Mouse (Mus musculus) neural tube, embryonic 12.5 days (tissue): ENCODE results near the gene Arid1b. TPM values are rescaled to one million over a fixed set of nuclear protein-coding genes. Genes with fewer than 3 reads are reported as not detected.
A peak's percentile ranks its signal among the peaks of the same experiment; 100 is the strongest.

Experiments used
- ATAC-seq: fragments of 200-750 bp; cut with Nextera tagmentation; 2 replicates; pipeline ENCODE4 v1.8.0; 2017; ENCODE audit warnings: low read depth, mild to moderate bottlenecking, moderate TSS enrichment, moderate library complexity; ENCODE audit not compliant: low FRiP score
- H3K27ac ChIP-seq: fragments of 300-500 bp; sonication (generic); 2 replicates; pipeline ENCODE4 v1.5.1; 2016
- H3K27me3 ChIP-seq: fragments of 300-500 bp; sonication (generic); replicated peaks from 2 replicates; pipeline ENCODE4 v1.6.1; 2016; ENCODE audit warnings: mild to moderate bottlenecking
- H3K36me3 ChIP-seq: fragments of 300-500 bp; sonication (generic); 2 replicates; pipeline ENCODE4 v1.6.1; 2016; ENCODE audit warnings: mild to moderate bottlenecking
- H3K4me1 ChIP-seq: fragments of 300-500 bp; sonication (generic); 2 replicates; pipeline ENCODE4 v1.6.1; 2016
- H3K4me2 ChIP-seq: fragments of 300-500 bp; sonication (generic); replicated peaks from 2 replicates; pipeline ENCODE4 v1.6.1; 2016; ENCODE audit warnings: mild to moderate bottlenecking
- H3K4me3 ChIP-seq: fragments of 300-500 bp; sonication (generic); 2 replicates; pipeline ENCODE4 v1.5.1; 2016
- H3K9ac ChIP-seq: fragments of 300-500 bp; sonication (generic); 2 replicates; pipeline ENCODE4 v1.6.1; 2016; ENCODE audit warnings: mild to moderate bottlenecking
- H3K9me3 ChIP-seq: fragments of 300-500 bp; sonication (generic); 2 replicates; pipeline ENCODE4 v1.6.1; 2016; ENCODE audit warnings: mild to moderate bottlenecking
- WGBS: fragments of 180-500 bp; shearing (Covaris S2); methylation state at CpG from one replicate; pipeline ENCODE4 v1.1.7; 2016; 5-methylcytosine and 5-hydroxymethylcytosine counted together
- polyA plus RNA-seq: library from polyadenylated mRNA; unstranded; fragments of >200 nt; fragmentation: Nextera tagmentation; extraction: Ambion mirVana; gene quantifications from 2 replicates; pipeline ENCODE4 v1.2.1, GENCODE M21; 2016

Arid1b gene
- polyA plus RNA-seq, 1 experiment from 2014 or later: 18.7 TPM

DNA sequence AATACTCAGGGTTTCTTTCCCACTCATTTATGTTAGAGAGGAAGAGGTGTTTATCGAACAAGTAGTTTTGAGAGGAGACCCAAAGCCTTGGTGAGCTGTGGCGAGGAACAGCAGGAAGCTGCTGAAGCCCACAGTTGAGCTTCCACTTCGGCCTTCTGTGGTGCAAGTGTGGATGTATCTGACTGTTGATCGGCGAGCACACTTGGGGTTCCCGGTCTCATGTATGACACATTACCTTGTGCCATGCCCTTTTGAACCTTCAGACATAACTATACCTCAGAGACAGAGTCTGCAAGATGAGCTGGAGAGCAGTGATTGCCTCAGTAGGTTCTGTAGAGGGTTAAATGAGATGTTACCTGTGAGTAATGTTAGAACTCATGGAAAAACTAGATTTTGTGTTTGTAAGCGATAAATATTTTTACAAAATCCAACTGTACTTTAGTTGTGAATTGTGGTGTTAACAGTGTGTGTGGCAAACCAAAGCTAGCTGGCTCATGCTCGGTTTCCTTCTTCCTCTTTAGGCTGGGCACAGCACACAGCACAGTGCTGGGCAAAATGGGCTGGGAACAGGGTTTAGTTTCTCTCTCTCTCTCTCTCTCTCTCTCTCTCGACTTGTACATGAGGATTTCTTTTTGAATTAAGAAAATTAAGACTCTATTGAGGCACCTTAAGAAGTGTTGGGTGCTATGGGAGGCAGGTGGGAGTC is 69.5 kb downstream of the Arid1b start:
- Histone ChIP-seq H3K27ac (no peak overlapping the region), H3K4me2 (no peak overlapping the region)
- ATAC-seq: no peak

DNA sequence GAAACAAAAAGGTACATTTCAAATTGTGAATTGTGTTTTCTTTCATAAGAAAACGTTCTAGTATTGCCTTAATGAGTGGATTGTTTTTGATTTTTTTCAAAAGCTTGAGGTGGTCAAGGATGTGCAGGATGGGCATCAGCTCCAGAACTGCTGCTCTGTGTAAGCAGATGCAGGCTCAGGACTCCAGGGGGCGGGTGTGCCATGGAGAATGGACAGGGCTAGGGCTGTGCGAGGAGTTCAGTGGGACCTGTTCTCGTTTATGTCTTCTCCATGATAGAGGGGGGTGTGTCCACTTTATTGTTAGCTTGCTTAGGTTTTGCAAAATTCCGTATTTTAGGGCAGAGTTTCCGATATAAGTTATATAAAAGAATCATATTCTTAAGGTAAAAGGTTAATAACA is 70.6 kb downstream of the Arid1b start:
- 87% methylated on average over 6 of the region's 6 CpGs for WGBS
- Histone ChIP-seq H3K27ac (no peak overlapping the region), H3K9ac (no peak overlapping the region), H3K27me3 (no peaks in the 10 kb centered on the region), H3K9me3 (no peaks in the 10 kb centered on the region), H3K4me2 (no peak overlapping the region), H3K4me1 (peaks cover 39% of the 10 kb centered on the region), H3K4me3 (no peak overlapping the region), H3K36me3 (no peaks in the 10 kb centered on the region)
- ATAC-seq: no peak

More for the DNA sequence above, 69.5 kb downstream of the Arid1b start:
- H3K9ac ChIP-seq: no peak overlapping the region
- no peaks in the 10 kb centered on the region for H3K27me3 ChIP-seq
- H3K9me3 ChIP-seq: no peaks in the 10 kb centered on the region
- no peaks in the 10 kb centered on the region for H3K36me3 ChIP-seq
- no peak overlapping the region for H3K4me3 ChIP-seq
- 90% methylated on average over 9 of the region's 9 CpGs for WGBS
- H3K4me1 ChIP-seq: peaks cover 51% of the 10 kb centered on the region

DNA sequence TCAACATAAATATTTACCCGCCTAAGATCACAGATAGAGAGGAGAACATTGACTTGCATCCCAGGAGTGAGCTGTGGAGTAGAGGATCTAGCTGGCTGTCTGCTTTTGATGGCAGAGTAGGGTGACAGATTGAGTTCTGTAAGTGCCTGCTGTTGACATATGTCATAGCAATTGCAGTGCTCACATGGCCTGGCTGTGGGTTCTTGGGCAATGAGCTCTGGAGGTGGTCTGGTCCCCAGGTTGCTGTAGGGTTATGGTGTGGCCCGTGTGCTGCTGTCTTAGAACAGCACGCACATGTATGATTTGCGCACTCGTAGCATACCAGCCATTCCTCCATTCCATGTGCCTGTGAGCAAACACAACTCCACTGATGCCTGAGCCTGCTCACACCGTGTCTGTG is 71.1 kb downstream of the Arid1b start:
- Histone ChIP-seq H3K27ac (no peak overlapping the region), H3K36me3 (no peaks in the 10 kb centered on the region), H3K9me3 (no peaks in the 10 kb centered on the region), H3K4me3 (no peak overlapping the region), H3K4me2 (no peak overlapping the region), H3K27me3 (no peaks in the 10 kb centered on the region), H3K4me1 (peaks cover 39% of the 10 kb centered on the region), H3K9ac (no peak overlapping the region)
- WGBS: 75% methylated on average over 6 of the region's 6 CpGs
- no peak for ATAC-seq

DNA sequence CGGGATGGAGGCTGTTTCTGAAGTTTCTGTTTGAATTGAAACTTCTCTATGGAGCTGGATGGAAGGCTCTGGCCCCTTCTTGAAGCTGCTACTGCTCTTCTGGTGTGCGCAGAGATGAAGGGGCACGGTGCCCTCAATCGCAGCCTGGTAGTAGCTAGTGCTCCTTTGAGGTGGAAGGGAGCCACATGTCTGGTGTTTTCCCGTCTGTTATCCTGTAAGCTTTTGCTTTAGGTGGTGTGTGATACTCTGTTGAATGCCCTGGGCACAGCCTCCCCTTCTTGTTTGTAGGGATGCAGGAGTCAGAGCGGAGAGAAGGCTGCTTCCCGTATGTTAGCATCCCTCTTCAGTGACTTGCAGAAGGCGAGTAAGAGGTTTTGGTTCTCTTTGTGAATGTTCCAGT is 72.7 kb downstream of the Arid1b start:
- no peak for ATAC-seq
- WGBS: 82% methylated on average over 8 of the region's 8 CpGs

DNA sequence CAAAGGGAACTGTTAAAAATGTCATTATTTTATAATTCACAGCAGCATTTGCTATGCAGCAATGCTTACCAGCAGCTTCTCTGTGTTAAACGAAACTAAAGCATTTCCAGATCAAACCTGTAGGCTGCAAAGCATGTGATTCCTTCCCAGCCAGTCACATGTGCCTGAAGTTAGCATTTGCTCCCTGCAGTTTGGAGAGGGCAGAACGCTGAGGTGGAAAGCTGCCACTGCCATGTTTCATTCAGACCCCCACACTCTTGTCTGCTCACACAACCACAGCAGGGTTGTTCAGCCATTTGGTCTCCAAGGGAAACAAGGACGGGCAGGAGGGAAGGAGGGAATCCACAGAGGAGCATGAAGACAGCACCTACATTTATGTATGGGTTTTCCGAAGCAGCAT is 73.1 kb downstream of the Arid1b start:
- Histone ChIP-seq H3K4me3 (no peak overlapping the region), H3K27ac (no peak overlapping the region), H3K4me2 (no peak overlapping the region), H3K9ac (no peak overlapping the region), H3K4me1 (peaks cover 33% of the 10 kb centered on the region), H3K9me3 (no peaks in the 10 kb centered on the region), H3K27me3 (no peaks in the 10 kb centered on the region), H3K36me3 (no peaks in the 10 kb centered on the region)
- no peak for ATAC-seq
- 50% methylated on average over 4 of the region's 4 CpGs for WGBS

More for the DNA sequence above, 72.7 kb downstream of the Arid1b start:
- H3K4me1 ChIP-seq: peaks cover 36% of the 10 kb centered on the region
- no peaks in the 10 kb centered on the region for H3K9me3 ChIP-seq
- H3K4me2 ChIP-seq: no peak overlapping the region
- no peaks in the 10 kb centered on the region for H3K27me3 ChIP-seq
- H3K4me3 ChIP-seq: no peak overlapping the region
- H3K27ac ChIP-seq: no peak overlapping the region
- no peaks in the 10 kb centered on the region for H3K36me3 ChIP-seq
- H3K9ac ChIP-seq: no peak overlapping the region

DNA sequence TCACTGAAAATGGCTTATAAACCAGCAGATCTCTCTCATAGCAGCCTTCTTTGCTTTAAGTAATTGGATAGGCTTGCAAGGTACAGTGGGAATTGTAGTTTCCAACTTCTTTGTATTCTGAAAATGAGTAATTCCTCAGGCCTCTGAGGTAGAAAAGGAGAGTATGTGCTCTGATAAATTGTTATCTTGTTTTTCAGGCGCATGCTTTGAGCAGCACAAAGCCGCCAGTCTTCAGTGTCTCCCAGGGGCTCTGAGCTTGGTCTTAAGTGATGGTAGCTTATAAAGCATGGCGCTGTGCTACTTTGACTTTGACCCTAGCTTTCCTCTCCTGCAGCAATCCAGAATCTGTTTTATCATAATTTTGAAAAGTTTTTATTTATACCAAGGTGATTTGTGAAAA is 76.3 kb downstream of the Arid1b start:
- H3K4me2 ChIP-seq: no peak overlapping the region
- no peak for ATAC-seq
- no peaks in the 10 kb centered on the region for H3K27me3 ChIP-seq
- WGBS: 72% methylated on average over 3 of the region's 3 CpGs
- no peaks in the 10 kb centered on the region for H3K36me3 ChIP-seq
- no peaks in the 10 kb centered on the region for H3K9me3 ChIP-seq
- no peak overlapping the region for H3K27ac ChIP-seq
- no peak overlapping the region for H3K9ac ChIP-seq
- peaks cover 34% of the 10 kb centered on the region for H3K4me1 ChIP-seq
- H3K4me3 ChIP-seq: no peak overlapping the region

DNA sequence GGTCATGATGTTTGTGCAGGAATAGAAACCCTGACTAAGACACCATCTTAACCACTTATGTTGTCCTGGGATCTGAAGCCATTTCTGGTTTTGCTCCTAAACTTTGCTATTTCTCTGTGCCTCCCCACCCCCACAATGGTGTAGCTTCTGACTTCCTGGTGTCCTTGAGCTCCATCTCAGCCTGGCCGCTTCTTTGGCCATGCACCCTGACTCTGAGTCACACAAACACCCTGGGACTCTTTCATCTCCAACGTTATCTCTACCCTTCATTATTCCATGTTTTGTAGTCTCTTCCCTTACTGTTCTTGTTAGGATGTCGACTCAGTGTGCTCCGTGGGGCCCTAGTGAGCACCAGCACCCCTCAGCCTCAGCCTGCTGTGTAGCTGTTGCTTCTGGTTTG is 78.4 kb downstream of the Arid1b start:
- Histone ChIP-seq H3K27me3 (no peaks in the 10 kb centered on the region), H3K4me1 (peaks cover 17% of the 10 kb centered on the region), H3K27ac (no peak overlapping the region), H3K9me3 (no peaks in the 10 kb centered on the region), H3K4me3 (no peak overlapping the region), H3K9ac (no peak overlapping the region), H3K4me2 (no peak overlapping the region), H3K36me3 (no peaks in the 10 kb centered on the region)
- no peak for ATAC-seq
- 81% methylated on average over 4 of the region's 4 CpGs for WGBS

DNA sequence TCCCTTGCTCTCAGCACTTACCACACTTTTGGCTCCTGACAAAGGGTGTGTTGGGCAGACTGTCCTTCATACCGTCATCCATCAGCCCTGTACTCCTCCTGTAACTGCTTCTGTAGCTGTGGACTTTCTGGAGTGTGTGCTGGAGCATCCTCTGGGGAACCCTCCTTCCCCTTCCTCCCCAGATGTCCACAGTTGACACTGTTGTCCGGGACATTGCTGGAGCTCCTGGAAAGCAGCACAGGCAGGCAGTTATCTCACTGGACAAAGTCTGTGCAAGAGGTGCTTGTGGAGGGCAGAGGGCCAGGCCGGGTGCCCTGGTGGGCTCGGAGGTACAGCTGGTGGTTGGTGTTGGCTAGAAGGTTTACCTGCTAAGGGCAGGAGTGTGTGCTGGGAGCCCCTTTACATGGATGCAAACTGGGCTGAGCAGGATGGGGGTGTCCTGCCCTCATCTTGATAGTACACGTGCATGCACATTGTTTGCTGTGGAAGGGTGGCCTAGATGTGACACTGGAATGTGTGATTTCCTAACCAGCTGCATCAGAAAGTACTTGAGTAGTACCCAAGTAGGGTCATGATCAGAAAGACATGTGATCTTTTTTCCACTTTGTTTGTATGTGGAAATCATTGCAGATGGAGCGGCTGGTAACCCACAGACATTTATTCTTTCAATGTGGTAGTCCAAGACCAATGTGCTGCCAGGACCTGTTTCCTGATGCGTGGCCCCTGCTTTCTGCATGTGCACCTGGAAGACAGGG is 80.8 kb downstream of the Arid1b start:
- Histone ChIP-seq H3K4me1 (peaks cover 26% of the 10 kb centered on the region), H3K27ac (no peak overlapping the region), H3K9ac (no peak overlapping the region), H3K27me3 (no peaks in the 10 kb centered on the region), H3K4me3 (no peak overlapping the region), H3K36me3 (no peaks in the 10 kb centered on the region), H3K4me2 (no peak overlapping the region), H3K9me3 (no peaks in the 10 kb centered on the region)
- 88% methylated on average over 7 of the region's 7 CpGs for WGBS
- ATAC-seq: no peak

DNA sequence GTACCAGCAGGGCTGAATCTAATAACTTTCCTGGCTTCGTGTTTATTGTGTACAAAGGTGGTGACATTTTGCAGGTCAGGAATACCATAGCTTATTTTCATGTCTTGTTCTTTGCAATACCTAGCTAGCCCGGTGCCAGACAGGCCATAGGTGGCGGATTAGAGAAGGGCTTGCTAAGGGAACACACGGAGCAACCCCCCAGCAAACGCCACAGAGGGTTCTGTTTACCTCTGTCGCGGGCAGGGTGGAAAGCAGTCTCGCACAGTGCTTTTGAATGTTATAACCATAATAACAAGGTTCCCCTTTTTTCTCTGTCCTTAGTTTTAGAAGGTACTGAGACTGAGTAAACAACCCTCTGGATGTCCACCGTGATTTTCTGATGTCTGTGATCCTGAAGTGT is 83.9 kb downstream of the Arid1b start:
- Histone ChIP-seq H3K27me3 (no peaks in the 10 kb centered on the region), H3K9ac (no peak overlapping the region), H3K4me1 (peaks cover 37% of the 10 kb centered on the region), H3K4me2 (no peak overlapping the region), H3K36me3 (no peaks in the 10 kb centered on the region), H3K9me3 (no peaks in the 10 kb centered on the region), H3K4me3 (no peak overlapping the region), H3K27ac (no peak overlapping the region)
- ATAC-seq: no peak
- WGBS: 79% methylated on average over 9 of the region's 9 CpGs

DNA sequence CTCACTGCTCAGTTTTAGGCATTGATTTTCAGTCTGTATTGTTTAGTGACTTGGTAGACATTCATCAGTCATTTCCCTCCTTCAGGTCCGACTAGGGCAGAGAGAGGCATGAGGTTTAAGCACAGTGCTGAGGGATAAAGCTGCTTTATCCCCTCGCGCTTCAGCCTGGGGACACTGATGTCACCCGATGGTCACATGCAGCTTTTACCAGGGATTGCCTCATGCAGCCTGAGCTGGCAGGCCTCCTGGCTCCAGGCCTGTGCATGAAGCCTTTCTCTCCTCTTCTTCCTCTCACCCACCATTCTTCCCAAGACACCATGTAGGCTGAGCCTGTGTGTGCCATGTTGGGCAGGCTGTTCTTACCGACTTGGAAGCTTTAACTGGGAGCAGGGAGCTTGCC is 84.4 kb downstream of the Arid1b start:
- WGBS: 72% methylated on average over 5 of the region's 5 CpGs
- no peak for ATAC-seq
- Histone ChIP-seq H3K9ac (no peak overlapping the region), H3K36me3 (no peaks in the 10 kb centered on the region), H3K4me2 (no peak overlapping the region), H3K27ac (no peak overlapping the region), H3K27me3 (no peaks in the 10 kb centered on the region), H3K9me3 (no peaks in the 10 kb centered on the region), H3K4me1 (peaks cover 43% of the 10 kb centered on the region), H3K4me3 (no peak overlapping the region)

DNA sequence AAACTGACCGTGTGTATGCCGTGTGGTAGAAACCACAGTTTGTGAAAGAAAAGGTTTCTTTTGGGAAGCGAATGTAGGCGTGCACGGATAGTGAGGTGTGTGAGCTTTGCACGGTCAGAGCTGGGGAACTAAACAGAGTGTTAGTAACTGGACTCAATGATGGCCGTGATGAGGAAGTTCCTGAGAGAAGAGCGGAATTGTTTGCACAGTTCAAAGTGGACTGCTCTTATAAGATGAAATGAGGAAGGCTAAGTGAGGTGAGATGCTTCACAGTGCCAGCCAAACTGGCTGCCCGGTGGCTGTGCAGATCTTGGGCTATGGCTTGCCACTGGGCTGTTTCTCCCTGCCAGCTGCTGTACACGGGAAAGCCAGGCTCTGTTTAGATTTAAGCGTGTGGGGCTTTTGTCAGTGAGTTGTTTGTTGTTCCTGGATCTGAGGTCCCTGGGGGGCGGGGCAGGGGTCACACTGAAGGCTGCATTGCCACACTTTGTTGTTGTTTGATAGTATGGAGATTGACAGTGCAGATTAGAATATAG is 86.8 kb downstream of the Arid1b start:
- no peak overlapping the region for H3K27ac ChIP-seq

DNA sequence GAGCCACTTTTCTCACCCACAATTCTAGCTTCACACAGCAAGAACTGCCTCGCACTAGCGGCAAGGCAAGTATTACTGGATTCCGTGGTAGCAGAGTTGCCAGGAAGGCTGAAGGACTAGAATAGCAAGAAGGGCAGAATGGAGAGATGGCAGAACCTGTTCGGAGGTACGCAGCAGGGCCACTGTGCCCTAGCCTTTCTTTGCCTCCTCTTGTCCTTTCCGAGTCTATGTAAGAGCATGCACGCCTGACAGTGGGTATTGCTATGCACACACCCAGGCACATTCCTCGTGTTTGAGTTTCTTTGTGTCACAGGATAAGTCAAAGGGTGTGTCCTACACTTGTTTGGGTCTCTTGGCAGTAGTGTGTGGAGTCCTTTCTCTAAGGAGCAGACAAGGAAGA is 88.1 kb downstream of the Arid1b start:
- 92% methylated on average over 8 of the region's 8 CpGs for WGBS
- Histone ChIP-seq H3K27me3 (no peaks in the 10 kb centered on the region), H3K36me3 (no peaks in the 10 kb centered on the region), H3K9me3 (no peaks in the 10 kb centered on the region), H3K27ac (no peak overlapping the region), H3K4me3 (no peak overlapping the region), H3K4me2 (no peak overlapping the region), H3K4me1 (peaks cover 69% of the 10 kb centered on the region), H3K9ac (0 out of 2 replicates have a peak overlapping the region, but pooled peaks have one; percentile 1)
- no peak for ATAC-seq

More for the DNA sequence above, 86.8 kb downstream of the Arid1b start:
- Histone ChIP-seq H3K27me3 (no peaks in the 10 kb centered on the region), H3K9me3 (no peaks in the 10 kb centered on the region), H3K4me2 (no peak overlapping the region; the same call in 1 of the 2 replicates), H3K9ac (no peak overlapping the region), H3K4me3 (no peak overlapping the region), H3K36me3 (no peaks in the 10 kb centered on the region), H3K4me1 (peaks cover 60% of the 10 kb centered on the region)
- ATAC-seq: no peak
- 73% methylated on average over 12 of the region's 12 CpGs for WGBS
